Mouse (Mus musculus): ENCODE data around the gene Pip5k1c. TPM values are rescaled to one million over a fixed set of nuclear protein-coding genes. Genes with fewer than 3 reads are reported as not detected.

Gene Pip5k1c
- polyA plus RNA-seq, 1 experiment, result 23.3 TPM

DNA sequence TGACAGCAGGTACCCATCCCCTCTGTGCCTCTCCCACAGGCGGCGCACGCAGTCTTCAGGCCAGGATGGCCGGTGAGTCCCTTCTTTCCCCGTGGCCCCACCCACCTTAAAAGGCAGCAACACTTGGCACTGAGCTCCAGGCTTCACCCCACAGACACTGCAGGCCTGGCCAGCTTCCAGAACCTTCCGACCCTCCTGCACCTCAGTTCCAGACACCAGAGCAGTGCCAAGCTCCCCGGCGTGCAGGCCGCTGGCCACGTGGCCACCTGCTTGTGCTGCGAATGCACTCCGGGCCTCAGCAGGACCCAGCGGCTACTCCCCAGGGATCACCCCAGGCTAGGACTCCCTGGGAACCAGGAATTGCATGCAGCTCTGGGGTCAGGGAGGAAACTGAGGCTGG is 20.8 kb downstream of the Pip5k1c start:
- TF ChIP-seq TCF12 (IDR thresholded peaks at IDR 0.05; ENCODE audit: insufficient read depth, poor library complexity, severe bottlenecking) (no peak), CEBPB (IDR thresholded peaks at IDR 0.05; ENCODE audit: insufficient read depth, poor library complexity, severe bottlenecking) (no peak), MAX (IDR thresholded peaks at IDR 0.05; ENCODE audit: low read depth) (no peak), USF1 (IDR thresholded peaks at IDR 0.05; ENCODE audit: low read depth) (no peak), E2F4 (IDR thresholded peaks at IDR 0.05; ENCODE audit: insufficient read depth) (no peak), SRF (IDR thresholded peaks at IDR 0.05; ENCODE audit: control insufficient read depth, insufficient read length, low read depth) (no peak), POLR2AphosphoS2 (IDR thresholded peaks at IDR 0.05; ENCODE audit: insufficient read length, low read depth) (no peak), REST (IDR thresholded peaks at IDR 0.05; ENCODE audit: insufficient read depth, insufficient read length) (no peak), POLR2A (IDR thresholded peaks at IDR 0.05; ENCODE audit: insufficient read length, low read depth) (no peak)
- no peaks in the 10 kb centered on the region for H3K36me3 ChIP-seq (ENCODE audit: control insufficient read depth, insufficient read depth)

DNA sequence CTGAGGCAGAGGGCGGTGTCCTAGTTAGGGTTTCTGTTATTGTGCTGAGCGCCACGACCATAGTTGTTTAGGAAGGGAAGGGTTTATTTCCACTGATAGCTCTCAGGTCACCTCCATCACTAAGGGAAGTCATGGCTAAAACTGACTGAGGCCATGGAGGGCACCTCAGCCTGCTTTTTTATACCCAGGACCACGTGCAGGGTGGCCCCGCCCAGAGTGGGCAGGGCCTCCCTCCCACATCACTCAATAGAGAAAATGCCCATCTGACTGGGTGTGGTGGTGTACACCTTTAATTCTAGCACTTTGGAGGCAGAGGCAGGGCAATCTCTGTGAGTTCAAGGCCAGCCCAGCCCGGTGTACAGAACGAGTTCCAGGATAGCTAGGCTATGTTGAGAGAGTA is 21.4 kb downstream of the Pip5k1c start:
- Histone ChIP-seq H3ac (ENCODE audit: control insufficient read depth, insufficient read length) (no peak overlapping the region), H3K27me3 (ENCODE audit: control insufficient read depth, insufficient read depth, insufficient read length) (no peaks in the 10 kb centered on the region), H3K4me3 (no peak overlapping the region), H3K79me2 (ENCODE audit: control insufficient read depth, insufficient read depth) (no peaks in the 10 kb centered on the region), H3K4me2 (ENCODE audit: low read depth) (no peak overlapping the region), H3K36me3 (ENCODE audit: control insufficient read depth, insufficient read depth) (no peaks in the 10 kb centered on the region)
- no peak for TF ChIP-seq REST (IDR thresholded peaks at IDR 0.05; ENCODE audit: insufficient read depth, insufficient read length)
- peak; percentile 32 for TF ChIP-seq USF1 (IDR thresholded peaks at IDR 0.05; ENCODE audit: low read depth)

More for the DNA sequence above, 20.8 kb downstream of the Pip5k1c start:
- Histone ChIP-seq H3K4me2 (ENCODE audit: low read depth) (no peak overlapping the region), H3K27me3 (ENCODE audit: control insufficient read depth, insufficient read depth, insufficient read length) (no peaks in the 10 kb centered on the region), H3K79me2 (ENCODE audit: control insufficient read depth, insufficient read depth) (no peaks in the 10 kb centered on the region), H3K4me3 (no peak overlapping the region), H3ac (ENCODE audit: control insufficient read depth, insufficient read length) (no peak overlapping the region)

DNA sequence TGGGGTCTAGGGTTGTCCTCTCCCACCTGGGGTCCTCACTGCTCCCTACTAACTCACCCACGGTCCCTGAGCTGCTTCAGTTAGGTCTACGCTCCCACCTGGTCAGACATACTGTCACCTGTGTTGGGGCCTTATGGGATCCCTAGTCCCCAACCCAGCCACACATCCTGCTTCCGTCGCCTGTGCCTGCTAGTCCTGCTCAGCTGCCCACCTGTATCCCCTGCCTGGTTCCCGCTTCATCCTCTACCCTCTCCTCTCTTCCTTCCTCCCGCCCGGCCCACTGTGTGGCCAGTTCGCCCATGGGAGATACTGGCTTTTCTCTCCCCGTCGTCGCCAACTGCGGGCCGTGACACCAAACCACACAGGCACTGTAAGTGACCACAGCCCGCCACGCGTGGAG is 22.8 kb downstream of the Pip5k1c start:
- Histone ChIP-seq H3K36me3 (ENCODE audit: control insufficient read depth, insufficient read depth) (no peaks in the 10 kb centered on the region), H3K4me3 (no peak overlapping the region), H3K4me2 (ENCODE audit: low read depth) (no peak overlapping the region), H3ac (ENCODE audit: control insufficient read depth, insufficient read length) (no peak overlapping the region), H3K79me2 (ENCODE audit: control insufficient read depth, insufficient read depth) (no peaks in the 10 kb centered on the region), H3K27me3 (ENCODE audit: control insufficient read depth, insufficient read depth, insufficient read length) (no peaks in the 10 kb centered on the region)
- TF ChIP-seq E2F4 (IDR thresholded peaks at IDR 0.05; ENCODE audit: insufficient read depth), result no peak
- TF ChIP-seq TCF12 (IDR thresholded peaks at IDR 0.05; ENCODE audit: insufficient read depth, poor library complexity, severe bottlenecking), result no peak
- no peak for TF ChIP-seq CEBPB (IDR thresholded peaks at IDR 0.05; ENCODE audit: insufficient read depth, poor library complexity, severe bottlenecking)
- TF ChIP-seq POLR2AphosphoS2 (IDR thresholded peaks at IDR 0.05; ENCODE audit: insufficient read length, low read depth), result no peak
- TF ChIP-seq USF1 (IDR thresholded peaks at IDR 0.05; ENCODE audit: low read depth), result no peak
- TF ChIP-seq MAX (IDR thresholded peaks at IDR 0.05; ENCODE audit: low read depth), result no peak
- TF ChIP-seq MYOD1 (IDR thresholded peaks at IDR 0.05; ENCODE audit: control insufficient read depth in 1 of 3, insufficient read length in 2 of 3, low read depth in 2 of 3), result no peak
- no peak for TF ChIP-seq REST (IDR thresholded peaks at IDR 0.05; ENCODE audit: insufficient read depth, insufficient read length)
- no peak for TF ChIP-seq SRF (IDR thresholded peaks at IDR 0.05; ENCODE audit: control insufficient read depth, insufficient read length, low read depth)

DNA sequence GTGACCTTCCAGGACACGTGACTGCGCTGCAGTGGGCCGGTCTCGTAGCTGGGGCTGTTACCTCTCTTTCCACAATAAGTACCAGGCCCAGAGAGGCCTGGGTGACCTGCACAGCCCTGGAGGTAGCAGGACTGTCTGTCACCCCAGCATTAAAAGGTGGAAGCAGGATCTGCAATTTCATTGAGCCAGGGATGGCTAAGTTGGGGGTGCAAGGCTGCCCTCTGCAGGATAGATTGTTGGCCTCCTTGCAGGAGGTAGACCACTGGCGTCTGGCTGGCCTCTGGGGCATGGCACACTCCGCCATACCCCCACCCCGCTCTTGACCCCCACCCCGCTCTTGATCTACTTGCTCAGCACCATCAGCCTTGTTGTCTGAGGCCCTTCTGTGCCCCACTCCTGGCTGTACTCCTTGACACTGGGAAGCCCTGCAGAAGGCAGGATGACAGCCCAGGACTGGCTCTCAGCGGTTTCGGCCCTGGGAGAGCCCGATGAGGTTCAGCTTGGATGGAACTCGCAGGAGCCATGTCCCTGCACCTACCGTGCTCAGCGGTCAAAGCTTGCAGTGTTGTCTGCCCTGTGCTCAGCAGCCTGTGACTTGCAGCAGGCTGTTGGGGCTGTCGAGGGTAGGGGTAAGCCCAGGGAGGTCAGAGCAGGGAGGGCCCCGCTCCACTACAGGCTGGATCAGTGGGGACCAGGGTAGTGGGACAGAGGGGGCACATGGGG is 23.7 kb downstream of the Pip5k1c start:
- Histone ChIP-seq H3ac (ENCODE audit: control insufficient read depth, insufficient read length) (no peak overlapping the region), H3K79me2 (ENCODE audit: control insufficient read depth, insufficient read depth) (peaks cover 2% of the 10 kb centered on the region), H3K27me3 (ENCODE audit: control insufficient read depth, insufficient read depth, insufficient read length) (no peaks in the 10 kb centered on the region), H3K4me2 (ENCODE audit: low read depth) (no peak overlapping the region), H3K36me3 (ENCODE audit: control insufficient read depth, insufficient read depth) (no peaks in the 10 kb centered on the region), H3K4me3 (no peak overlapping the region)
- no peak for TF ChIP-seq TCF3 (IDR thresholded peaks at IDR 0.05; ENCODE audit: insufficient read length, low read depth)
- TF ChIP-seq USF1 (IDR thresholded peaks at IDR 0.05; ENCODE audit: low read depth), result no peak
- TF ChIP-seq TCF12 (IDR thresholded peaks at IDR 0.05; ENCODE audit: insufficient read depth, poor library complexity, severe bottlenecking), result no peak
- TF ChIP-seq E2F4 (IDR thresholded peaks at IDR 0.05; ENCODE audit: insufficient read depth), result no peak
- no peak for TF ChIP-seq POLR2AphosphoS2 (IDR thresholded peaks at IDR 0.05; ENCODE audit: insufficient read length, low read depth)
- no peak for TF ChIP-seq SRF (IDR thresholded peaks at IDR 0.05; ENCODE audit: control insufficient read depth, insufficient read length, low read depth)
- TF ChIP-seq REST (IDR thresholded peaks at IDR 0.05; ENCODE audit: insufficient read depth, insufficient read length), result no peak
- no peak for TF ChIP-seq POLR2A (IDR thresholded peaks at IDR 0.05; ENCODE audit: insufficient read length, low read depth)
- TF ChIP-seq MYOG (IDR thresholded peaks at IDR 0.05; ENCODE audit: control insufficient read depth in 1 of 3, insufficient read depth in 1 of 3, insufficient read length in 2 of 3, low read depth in 2 of 3), result no peak
- no peak for TF ChIP-seq MYOD1 (IDR thresholded peaks at IDR 0.05; ENCODE audit: control insufficient read depth in 1 of 3, insufficient read length in 2 of 3, low read depth in 2 of 3)
- TF ChIP-seq CEBPB (IDR thresholded peaks at IDR 0.05; ENCODE audit: insufficient read depth, poor library complexity, severe bottlenecking), result no peak
- no peak for TF ChIP-seq MAX (IDR thresholded peaks at IDR 0.05; ENCODE audit: low read depth)

DNA sequence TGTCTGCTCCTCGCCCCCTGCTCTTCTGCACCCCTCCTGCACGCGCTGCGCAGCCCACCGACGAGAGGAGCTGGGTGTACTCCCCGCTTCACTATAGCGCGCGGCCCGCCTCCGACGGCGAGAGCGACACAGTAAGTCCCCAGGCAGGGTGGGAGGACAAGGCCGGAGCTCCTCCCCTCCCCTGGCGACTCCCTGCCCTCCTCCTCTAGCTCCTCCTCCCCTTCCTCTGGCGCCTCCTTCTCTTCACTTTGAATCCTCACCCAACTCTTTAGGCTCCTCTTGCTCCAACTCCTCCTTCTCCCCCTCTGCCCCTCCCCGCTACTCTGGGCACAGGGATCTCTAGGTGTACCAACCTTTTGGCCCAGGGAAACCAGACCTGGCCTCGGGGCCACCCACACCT is 24.5 kb downstream of the Pip5k1c start:
- no peaks in the 10 kb centered on the region for H3K36me3 ChIP-seq (ENCODE audit: control insufficient read depth, insufficient read depth)
- TF ChIP-seq MAX (IDR thresholded peaks at IDR 0.05; ENCODE audit: low read depth), result no peak
- no peak for TF ChIP-seq SRF (IDR thresholded peaks at IDR 0.05; ENCODE audit: control insufficient read depth, insufficient read length, low read depth)
- no peak for TF ChIP-seq POLR2AphosphoS2 (IDR thresholded peaks at IDR 0.05; ENCODE audit: insufficient read length, low read depth)
- TF ChIP-seq MYOG (IDR thresholded peaks at IDR 0.05; ENCODE audit: control insufficient read depth in 1 of 3, insufficient read depth in 1 of 3, insufficient read length in 2 of 3, low read depth in 2 of 3), result no peak
- no peak for TF ChIP-seq E2F4 (IDR thresholded peaks at IDR 0.05; ENCODE audit: insufficient read depth)
- TF ChIP-seq TCF12 (IDR thresholded peaks at IDR 0.05; ENCODE audit: insufficient read depth, poor library complexity, severe bottlenecking), result no peak
- no peak for TF ChIP-seq USF1 (IDR thresholded peaks at IDR 0.05; ENCODE audit: low read depth)
- TF ChIP-seq MYOD1 (IDR thresholded peaks at IDR 0.05; ENCODE audit: control insufficient read depth in 1 of 3, insufficient read length in 2 of 3, low read depth in 2 of 3), result no peak
- TF ChIP-seq REST (IDR thresholded peaks at IDR 0.05; ENCODE audit: insufficient read depth, insufficient read length), result no peak
- TF ChIP-seq CEBPB (IDR thresholded peaks at IDR 0.05; ENCODE audit: insufficient read depth, poor library complexity, severe bottlenecking), result no peak
- TF ChIP-seq POLR2A (IDR thresholded peaks at IDR 0.05; ENCODE audit: insufficient read length, low read depth), result no peak
- no peak for TF ChIP-seq TCF3 (IDR thresholded peaks at IDR 0.05; ENCODE audit: insufficient read length, low read depth)
- peaks cover 10% of the 10 kb centered on the region for H3K79me2 ChIP-seq (ENCODE audit: control insufficient read depth, insufficient read depth)
- no peaks in the 10 kb centered on the region for H3K27me3 ChIP-seq (ENCODE audit: control insufficient read depth, insufficient read depth, insufficient read length)
- no peak overlapping the region for H3K4me3 ChIP-seq
- no peak overlapping the region for H3K4me2 ChIP-seq (ENCODE audit: low read depth)
- no peak overlapping the region for H3ac ChIP-seq (ENCODE audit: control insufficient read depth, insufficient read length)

Measured in myocyte (in vitro differentiated cells).